Mouse (Mus musculus): ENCODE measurements at regions not wholly inside any gene's neighbourhood (a gene's known extent, or its start where the extent isn't known, plus 50 kb on each side); places are given as distances from the start of the nearest gene placed in this dataset.

- no peak for DNase-seq
These were observed 80.4 kb downstream of the Utp6 start for GRCm38 (mm10) chr11:79881812-79882211.

GRCm38 (mm10) chr11:79878091-79878490 lies 84.1 kb downstream of the Utp6 start:
- DNase-seq, result no peak

GRCm38 (mm10) chr11:79877184-79877745 lies 84.9 kb downstream of the Utp6 start:
- no peak for DNase-seq

- no peak for DNase-seq
These were observed 90.2 kb downstream of the Utp6 start for GRCm38 (mm10) chr11:79871783-79872628.

GRCm38 (mm10) chr11:79870189-79870588 lies 92.0 kb downstream of the Utp6 start:
- no peak for DNase-seq

- no peak for DNase-seq
These were observed 93.2 kb downstream of the Utp6 start for GRCm38 (mm10) chr11:79869009-79869408.

- DNase-seq, result no peak
These were observed 97.4 kb downstream of the Utp6 start for GRCm38 (mm10) chr11:79864836-79865235.

GRCm38 (mm10) chr11:79863487-79864175 lies 98.6 kb downstream of the Utp6 start:
- DNase-seq, result no peak

- DNase-seq, result no peak
These were observed 101.6 kb downstream of the Utp6 start for GRCm38 (mm10) chr11:79860611-79861067.

- no peak for DNase-seq
These were observed 105.8 kb downstream of the Utp6 start for GRCm38 (mm10) chr11:79856376-79856775.

GRCm38 (mm10) chr11:79849545-79849944 lies 112.6 kb downstream of the Utp6 start:
- no peak for DNase-seq

- no peak for DNase-seq
These were observed 117.8 kb downstream of the Utp6 start for GRCm38 (mm10) chr11:79844436-79844835.

GRCm38 (mm10) chr11:79843021-79843420 lies 119.2 kb downstream of the Utp6 start:
- no peak for DNase-seq

- no peak for DNase-seq
These were observed 122.2 kb downstream of the Utp6 start for GRCm38 (mm10) chr11:79839973-79840372.

- DNase-seq, result no peak
These were observed 124.1 kb downstream of the Utp6 start for GRCm38 (mm10) chr11:79838051-79838450.

- DNase-seq, result no peak
These were observed 124.9 kb downstream of the Utp6 start for GRCm38 (mm10) chr11:79837076-79837990.

- no peak for DNase-seq
These were observed 126.3 kb downstream of the Utp6 start for GRCm38 (mm10) chr11:79835873-79836272.

GRCm38 (mm10) chr11:79833817-79834216 lies 128.4 kb downstream of the Utp6 start:
- no peak for DNase-seq

GRCm38 (mm10) chr11:79831591-79832320 lies 130.4 kb downstream of the Utp6 start:
- DNase-seq, result no peak

- DNase-seq, result no peak
These were observed 131.6 kb downstream of the Utp6 start for GRCm38 (mm10) chr11:79830567-79831055.

- DNase-seq, result no peak
These were observed 135.2 kb downstream of the Utp6 start for GRCm38 (mm10) chr11:79827034-79827433.

- DNase-seq, result no peak
These were observed 136.3 kb downstream of the Utp6 start for GRCm38 (mm10) chr11:79825881-79826280.

Data from right cerebral cortex, postnatal 25 days (tissue).